Mouse (Mus musculus): ENCODE results near the gene Aadacl4.
"Not testable (repeated sequence)": the region's sequence is repeated elsewhere in the genome, so short reads cannot be mapped to it uniquely, and the experiment has no call there.

The Aadacl4 gene

DNA sequence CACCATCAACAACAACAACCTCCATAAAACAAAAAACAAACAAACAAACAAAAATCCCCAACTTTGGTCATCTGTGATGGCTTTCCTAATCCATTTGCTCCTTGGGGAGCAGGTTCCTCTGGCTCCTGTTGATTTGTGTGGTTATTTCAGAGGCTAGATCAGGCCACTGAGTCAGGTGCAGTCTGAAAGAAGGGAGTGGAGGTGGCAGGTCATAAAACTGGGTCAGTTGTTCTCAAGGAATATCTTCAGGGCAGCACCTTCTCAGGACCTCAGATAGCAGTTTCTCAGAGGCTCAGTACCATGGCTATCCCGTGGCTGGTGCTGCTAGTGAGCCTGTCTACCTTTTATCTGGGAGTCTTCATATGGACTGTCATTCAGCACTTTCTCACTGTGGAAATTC lies at the start of gene Aadacl4:
Aadacl4 (plus strand) TSS at position 301 of the 400 bp plus-strand sequence.
- no peak for DNase-seq (ENCODE audit: low read depth, low spot score)

- no peak for DNase-seq (ENCODE audit: low read depth, low spot score)
Measured at GRCm38 (mm10) chr4:144565034-144565433, 48.5 kb upstream of the Aadacl4 start, which contains the start of gene Gm13124. Gene Gm13124, minus strand, starts transcription at chr4:144565134.

DNA sequence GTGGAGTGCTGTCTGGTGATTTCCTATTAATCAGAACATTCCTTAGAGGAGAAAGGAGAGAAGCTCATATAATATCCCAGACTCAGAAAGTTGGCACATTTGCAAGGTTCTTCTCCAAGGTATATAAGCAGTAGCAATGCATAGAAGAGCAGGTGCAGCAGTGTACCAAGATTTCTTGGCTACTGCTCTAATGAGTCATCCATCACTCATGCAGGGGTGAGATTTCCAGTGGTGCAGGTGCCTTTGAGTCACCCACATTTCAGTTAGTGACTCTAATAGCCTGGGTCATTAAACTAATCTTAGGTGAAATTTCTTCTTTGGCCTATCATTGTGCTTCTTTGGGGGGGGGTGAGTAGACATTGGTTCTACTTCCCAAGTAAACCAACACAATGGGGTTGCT lies 45.8 kb upstream of the Aadacl4 start:
- no peak for DNase-seq (ENCODE audit: low read depth, low spot score)

GRCm38 (mm10) chr4:144586207-144586606 lies 27.3 kb upstream of the Aadacl4 start:
- DNase-seq (ENCODE audit: low read depth, low spot score): not testable (repeated sequence)

DNA sequence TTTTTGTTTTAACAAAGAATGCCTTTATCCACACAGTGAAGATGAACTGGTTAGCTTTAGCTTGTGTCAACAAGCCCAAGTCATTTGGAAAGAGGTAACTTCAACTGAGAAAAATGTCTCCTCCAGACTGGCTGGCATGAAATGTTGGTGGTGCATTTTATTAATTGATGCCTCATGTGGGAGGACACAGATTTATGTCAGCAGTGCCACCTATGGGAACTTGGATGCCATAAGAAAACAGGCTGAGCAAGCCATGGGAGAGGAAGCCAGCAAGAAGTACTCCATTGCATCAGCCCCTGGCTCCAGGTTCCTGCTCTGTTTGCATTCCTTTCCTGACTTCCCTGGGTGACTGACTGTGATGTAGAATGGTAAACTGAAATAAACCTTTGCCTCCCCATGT lies 20.7 kb upstream of the Aadacl4 start:
- no peak for DNase-seq (ENCODE audit: low read depth, low spot score)

DNA sequence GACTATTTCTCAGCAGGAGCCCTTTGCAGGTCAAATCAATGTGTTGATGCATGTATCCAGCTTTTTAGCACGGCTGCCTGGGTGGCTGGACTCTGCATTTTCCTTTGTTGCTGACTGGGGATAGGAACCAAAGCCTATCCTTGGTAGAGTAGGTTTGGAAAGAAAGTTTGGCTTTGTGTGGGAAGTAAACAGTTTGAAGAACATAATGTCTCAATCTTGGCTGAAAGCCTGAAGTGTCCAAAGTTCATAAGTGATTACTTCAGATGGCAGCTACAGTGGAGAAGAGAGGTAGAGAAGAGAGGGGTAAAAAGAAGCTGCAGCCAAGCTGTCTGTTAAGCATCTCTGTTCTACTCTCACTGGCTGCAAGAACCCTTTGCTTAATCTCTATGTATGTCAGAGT lies 1.1 kb downstream of the Aadacl4 start:
- DNase-seq (ENCODE audit: low read depth, low spot score): no peak

DNA sequence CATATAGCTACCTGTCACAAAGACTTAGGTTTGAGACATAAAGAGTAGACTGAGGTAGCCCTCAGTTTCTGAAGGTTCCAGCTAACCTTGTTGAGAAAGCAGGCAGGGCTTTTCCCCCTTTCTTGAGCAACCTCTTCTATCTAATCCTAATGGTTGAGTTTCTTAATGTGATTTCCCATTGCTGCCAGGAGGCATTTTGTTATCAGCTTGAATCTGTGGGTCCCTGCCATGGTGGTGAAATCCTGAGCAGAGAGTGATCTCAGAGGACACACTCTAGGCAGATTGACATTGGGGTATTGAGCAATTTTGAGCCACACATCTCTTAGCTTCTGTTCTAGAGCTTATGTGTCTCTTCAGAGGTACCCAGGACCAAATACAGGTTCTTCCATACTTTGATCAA lies 24.8 kb downstream of the Aadacl4 start:
- no peak for DNase-seq (ENCODE audit: low read depth, low spot score)
